Mouse (Mus musculus) kidney, adult 10 weeks (tissue): ENCODE results near the gene Tecrl. TPM values are rescaled to one million over a fixed set of nuclear protein-coding genes. Genes with fewer than 3 reads are reported as not detected.

Experiments
- polyA plus RNA-seq: library from polyadenylated mRNA; stranded (reverse); fragments of 350-450 nt; fragmentation: Illumina TruSeq; extraction: RNeasy Lipid Tissue Mini Kit (QIAGEN cat#74804); gene quantifications from one replicate; pipeline ENCODE4 v1.2.3, GENCODE M21; 2014; ENCODE audit warnings: low read depth, low replicate concordance

Tecrl gene
- not detected for polyA plus RNA-seq

GRCm38 (mm10) chr5:83354846-83355561 is at the start of gene Tecrl:
Gene Tecrl (minus strand): TSS chr5:83355195.

